Mouse (Mus musculus): ENCODE results near the gene Rin2.

GRCm38 (mm10) chr2:145882398-145882797 lies 207.4 kb downstream of the Rin2 start:
- no peak for TF ChIP-seq EP300 (IDR thresholded peaks at IDR 0.05; ENCODE audit: insufficient read depth, low read depth, low read length)
- TF ChIP-seq CTCF (IDR thresholded peaks at IDR 0.05; ENCODE audit: low read depth, low read length): no peak

All from ES-Bruce4 (cell line).